Mouse (Mus musculus): ENCODE results near the gene Slc9a2. TPM values are rescaled to one million over a fixed set of nuclear protein-coding genes. Genes with fewer than 3 reads are reported as not detected.

Slc9a2 gene
- polyA plus RNA-seq, 1 experiment from 2014 or later: not detected

- H3K4me2 ChIP-seq: no peak overlapping the region
- no peaks in the 10 kb centered on the region for H3K4me1 ChIP-seq (ENCODE audit: insufficient read depth)
- no peak for TF ChIP-seq CTCF (IDR thresholded peaks at IDR 0.05; ENCODE audit: low read depth)
- no peaks in the 10 kb centered on the region for H3K27me3 ChIP-seq (ENCODE audit: insufficient read depth, low read length)
- 84% methylated on average over 5 of the region's 5 CpGs for WGBS
- DNase-seq (no peak), ATAC-seq (ENCODE audit: insufficient read depth) (no peak)
- no peaks in the 10 kb centered on the region for H3K36me3 ChIP-seq (ENCODE audit: insufficient read depth)
- H3K9ac ChIP-seq: no peak overlapping the region
- H3K9me3 ChIP-seq (ENCODE audit: low read depth, low read length): no peaks in the 10 kb centered on the region
- H3K27ac ChIP-seq (ENCODE audit: low read depth): no peak overlapping the region
- H3K4me3 ChIP-seq (ENCODE audit: low read depth, low read length): no peak overlapping the region
Observed at GRCm38 (mm10) chr1:40800908-40801307, 120.5 kb downstream of the Slc9a2 start.

- H3K4me3 ChIP-seq (ENCODE audit: low read depth, low read length): no peak overlapping the region
- WGBS: 17% methylated on average over 3 of the region's 3 CpGs
- no peaks in the 10 kb centered on the region for H3K4me1 ChIP-seq (ENCODE audit: insufficient read depth)
- no peak overlapping the region for H3K27ac ChIP-seq (ENCODE audit: low read depth)
- no peaks in the 10 kb centered on the region for H3K36me3 ChIP-seq (ENCODE audit: insufficient read depth)
- no peak overlapping the region for H3K9ac ChIP-seq
- DNase-seq (peak; percentile 75), ATAC-seq (ENCODE audit: insufficient read depth) (no peak)
- no peaks in the 10 kb centered on the region for H3K9me3 ChIP-seq (ENCODE audit: low read depth, low read length)
- H3K27me3 ChIP-seq (ENCODE audit: insufficient read depth, low read length): no peaks in the 10 kb centered on the region
- no peak overlapping the region for H3K4me2 ChIP-seq
- TF ChIP-seq CTCF (IDR thresholded peaks at IDR 0.05; ENCODE audit: low read depth): peak; percentile 79
Observed at GRCm38 (mm10) chr1:40802759-40803158, 122.4 kb downstream of the Slc9a2 start.

- H3K4me2 ChIP-seq: no peak overlapping the region
- no peak overlapping the region for H3K9ac ChIP-seq
- H3K4me1 ChIP-seq (ENCODE audit: insufficient read depth): no peaks in the 10 kb centered on the region
- 84% methylated on average over 12 of the region's 12 CpGs for WGBS
- ATAC-seq (ENCODE audit: insufficient read depth): no peak
- no peak for TF ChIP-seq CTCF (IDR thresholded peaks at IDR 0.05; ENCODE audit: low read depth)
- no peak overlapping the region for H3K27ac ChIP-seq (ENCODE audit: low read depth)
- H3K9me3 ChIP-seq (ENCODE audit: low read depth, low read length): no peaks in the 10 kb centered on the region
- DNase-seq: no peak
- no peak overlapping the region for H3K4me3 ChIP-seq (ENCODE audit: low read depth, low read length)
- H3K27me3 ChIP-seq (ENCODE audit: insufficient read depth, low read length): no peaks in the 10 kb centered on the region
- H3K36me3 ChIP-seq (ENCODE audit: insufficient read depth): no peaks in the 10 kb centered on the region
Observed at GRCm38 (mm10) chr1:40804118-40804517, 123.7 kb downstream of the Slc9a2 start.

- no peak for DNase-seq
Observed at GRCm38 (mm10) chr1:40805351-40805750, 125.0 kb downstream of the Slc9a2 start, which contains the start of gene Tmem182. Tmem182 (plus strand) TSS chr1:40805601.

GRCm38 (mm10) chr1:40805891-40806290 is 125.5 kb downstream of the Slc9a2 start:
- ATAC-seq (ENCODE audit: insufficient read depth): no peak
- Histone ChIP-seq H3K4me2 (no peak overlapping the region), H3K27me3 (ENCODE audit: insufficient read depth, low read length) (no peaks in the 10 kb centered on the region), H3K4me3 (ENCODE audit: low read depth, low read length) (no peak overlapping the region), H3K9me3 (ENCODE audit: low read depth, low read length) (no peaks in the 10 kb centered on the region), H3K27ac (ENCODE audit: low read depth) (no peak overlapping the region), H3K9ac (no peak overlapping the region), H3K4me1 (ENCODE audit: insufficient read depth) (no peaks in the 10 kb centered on the region), H3K36me3 (ENCODE audit: insufficient read depth) (no peaks in the 10 kb centered on the region)
- TF ChIP-seq CTCF (IDR thresholded peaks at IDR 0.05; ENCODE audit: low read depth): no peak
- whole genome bisulfite sequencing: 84% methylated on average over 11 of the region's 11 CpGs
- no peak for DNase-seq

More at GRCm38 (mm10) chr1:40805351-40805750, 125.0 kb downstream of the Slc9a2 start, which contains the start of gene Tmem182:
- H3K27ac ChIP-seq (ENCODE audit: low read depth): no peak within 1 kb of the TSS
- no peaks in the 10 kb centered on the region for H3K4me1 ChIP-seq (ENCODE audit: insufficient read depth)
- H3K36me3 ChIP-seq (ENCODE audit: insufficient read depth): no peaks in the 10 kb centered on the region
- no peak for ATAC-seq (ENCODE audit: insufficient read depth)
- no peak within 1 kb of the TSS for H3K4me3 ChIP-seq (ENCODE audit: low read depth, low read length)
- no peaks in the 10 kb centered on the region for H3K27me3 ChIP-seq (ENCODE audit: insufficient read depth, low read length)
- H3K4me2 ChIP-seq: no peak within 1 kb of the TSS
- no peak for TF ChIP-seq CTCF (IDR thresholded peaks at IDR 0.05; ENCODE audit: low read depth)
- no peaks in the 10 kb centered on the region for H3K9me3 ChIP-seq (ENCODE audit: low read depth, low read length)
- WGBS: 67% methylated on average over 9 of the region's 9 CpGs
- H3K9ac ChIP-seq: no peak within 1 kb of the TSS

GRCm38 (mm10) chr1:40808643-40809042 is 128.3 kb downstream of the Slc9a2 start:
- Histone ChIP-seq H3K9ac (no peak overlapping the region), H3K4me1 (ENCODE audit: insufficient read depth) (no peaks in the 10 kb centered on the region), H3K9me3 (ENCODE audit: low read depth, low read length) (no peaks in the 10 kb centered on the region), H3K4me3 (ENCODE audit: low read depth, low read length) (no peak overlapping the region), H3K36me3 (ENCODE audit: insufficient read depth) (no peaks in the 10 kb centered on the region), H3K4me2 (no peak overlapping the region), H3K27ac (ENCODE audit: low read depth) (no peak overlapping the region), H3K27me3 (ENCODE audit: insufficient read depth, low read length) (no peaks in the 10 kb centered on the region)
- no peak for TF ChIP-seq CTCF (IDR thresholded peaks at IDR 0.05; ENCODE audit: low read depth)
- WGBS: 71% methylated on average over 3 of the region's 3 CpGs
- ATAC-seq (ENCODE audit: insufficient read depth) (no peak), DNase-seq (no peak)

GRCm38 (mm10) chr1:40815071-40815845 is 134.9 kb downstream of the Slc9a2 start:
- H3K4me1 ChIP-seq (ENCODE audit: insufficient read depth): no peaks in the 10 kb centered on the region
- DNase-seq (peak; percentile 16), ATAC-seq (ENCODE audit: insufficient read depth) (no peak)
- 53% methylated on average over 16 of the region's 16 CpGs for WGBS
- H3K4me3 ChIP-seq (ENCODE audit: low read depth, low read length): no peak overlapping the region
- no peaks in the 10 kb centered on the region for H3K9me3 ChIP-seq (ENCODE audit: low read depth, low read length)
- no peaks in the 10 kb centered on the region for H3K27me3 ChIP-seq (ENCODE audit: insufficient read depth, low read length)
- H3K36me3 ChIP-seq (ENCODE audit: insufficient read depth): no peaks in the 10 kb centered on the region
- 0 out of 2 replicates have a peak overlapping the region, but pooled peaks have one; percentile 8 for H3K4me2 ChIP-seq
- TF ChIP-seq CTCF (IDR thresholded peaks at IDR 0.05; ENCODE audit: low read depth): no peak
- no peak overlapping the region for H3K9ac ChIP-seq
- no peak overlapping the region for H3K27ac ChIP-seq (ENCODE audit: low read depth)

Other genes starting within 250 kb of the Slc9a2 start
- gene Il18r1, start 215.0 kb upstream of the Slc9a2 start, polyA plus RNA-seq (2014; fragmentation: Nextera tagmentation; extraction: Ambion mirVana): 0.50 and 0.76 TPM in 2 replicates
- gene Il18rap, start 165.2 kb upstream of the Slc9a2 start, polyA plus RNA-seq (2014; fragmentation: Nextera tagmentation; extraction: Ambion mirVana): 0.14 and 0.73 TPM in 2 replicates
- not detected in 2 replicates for gene Slc9a4, start 100.5 kb upstream of the Slc9a2 start, polyA plus RNA-seq (2014; fragmentation: Nextera tagmentation; extraction: Ambion mirVana)
- 3.2 TPM in 2 replicates for gene Mfsd9, start 110.1 kb downstream of the Slc9a2 start, polyA plus RNA-seq (2014; fragmentation: Nextera tagmentation; extraction: Ambion mirVana)
- gene Tmem182, start 125.0 kb downstream of the Slc9a2 start, polyA plus RNA-seq (2014; fragmentation: Nextera tagmentation; extraction: Ambion mirVana): 0.25 and 0.76 TPM in 2 replicates